Mouse (Mus musculus) CH12.LX (cell line): ENCODE measurements around the gene Paqr5. TPM values are rescaled to one million over a fixed set of nuclear protein-coding genes. Genes with fewer than 3 reads are reported as not detected.

ENCODE experiments used
- DNase-seq: peaks from one replicate; pipeline ENCODE4 v3.0.0-alpha.2; 2013; ENCODE audit errors: extremely low read depth
- H3K27ac ChIP-seq: 2 replicates; pipeline ENCODE4 v1.5.1; 2012; ENCODE audit warnings: low read depth, mild to moderate bottlenecking, control low read depth, moderate library complexity; ENCODE audit not compliant: insufficient read depth
- H3K27me3 ChIP-seq: replicated peaks from 2 replicates; pipeline ENCODE3; 2012; ENCODE audit warnings: inconsistent platforms
- H3K36me3 ChIP-seq, 2 experiments: replicated peaks in 1 of 2; 2 replicates each; pipeline versions ENCODE3 to v1.6.1; 2012; ENCODE audit warnings: inconsistent platforms in 1 of 2, low read length in 1 of 2, mild to moderate bottlenecking in 1 of 2, mixed read lengths in 1 of 2, moderate library complexity in 1 of 2; ENCODE audit not compliant: control insufficient read depth in 1 of 2, insufficient read depth in 1 of 2
- H3K4me1 ChIP-seq, 2 experiments: 2 replicates each; pipeline ENCODE4 v1.6.1; 2012; ENCODE audit warnings: inconsistent platforms in 1 of 2, moderate library complexity in 1 of 2; ENCODE audit not compliant: insufficient read depth in 2 of 2, control insufficient read depth in 1 of 2
- H3K4me2 ChIP-seq: 2 replicates; pipeline ENCODE4 v1.6.1; 2012; ENCODE audit warnings: low read depth, mild to moderate bottlenecking, control low read depth; ENCODE audit not compliant: poor library complexity, insufficient read depth, severe bottlenecking
- H3K4me3 ChIP-seq, 3 experiments: fragments of 150-350 bp in 1 of 3; sonication (generic) in 1 of 3; replicated peaks in 1 of 3; 2 replicates each; pipeline versions ENCODE3 to v1.5.1; 2011 to 2012; ENCODE audit warnings: low read depth in 2 of 3, low read length in 2 of 3, mild to moderate bottlenecking in 2 of 3, moderate library complexity in 2 of 3, control low read depth in 1 of 3, improper control_type of control experiment in 1 of 3, inconsistent platforms in 1 of 3, mixed read lengths in 1 of 3; ENCODE audit not compliant: poor library complexity in 1 of 3
- H3K79me2 ChIP-seq: replicated peaks from 2 replicates; pipeline ENCODE4 v1.6.1; 2012; ENCODE audit warnings: mild to moderate bottlenecking, moderate library complexity; ENCODE audit not compliant: control insufficient read depth, poor library complexity, insufficient read depth, severe bottlenecking; ENCODE audit errors: extremely low read depth
- H3K9ac ChIP-seq: 2 replicates; pipeline ENCODE4 v1.6.1; 2012; ENCODE audit warnings: low read depth, mild to moderate bottlenecking, control low read depth, moderate library complexity; ENCODE audit not compliant: insufficient read depth
- H3K9me3 ChIP-seq: replicated peaks from 2 replicates; pipeline ENCODE3; 2012; ENCODE audit warnings: low read length, inconsistent platforms, mixed read lengths
- BHLHE40 ChIP-seq: IDR thresholded peaks from 2 replicates; pipeline ENCODE4 v1.6.1; 2011; ENCODE audit warnings: mild to moderate bottlenecking, low read depth, low read length, improper control_type of control experiment
- CHD2 ChIP-seq: IDR thresholded peaks from 2 replicates; pipeline ENCODE4 v1.6.1; 2011; ENCODE audit warnings: low read length, improper control_type of control experiment
- ELF1 ChIP-seq: IDR thresholded peaks from 2 replicates; pipeline ENCODE4 v1.6.1; 2014; ENCODE audit warnings: low read depth, mild to moderate bottlenecking, inconsistent platforms, low read length, improper control_type of control experiment
- EP300 ChIP-seq: IDR thresholded peaks from 2 replicates; pipeline ENCODE4 v1.6.1; 2011; ENCODE audit warnings: low read length, improper control_type of control experiment
- IRF4 ChIP-seq: IDR thresholded peaks from 2 replicates; pipeline ENCODE4 v1.6.1; 2014; ENCODE audit warnings: low read depth, mild to moderate bottlenecking, inconsistent platforms, low read length, improper control_type of control experiment
- JUN ChIP-seq: IDR thresholded peaks from 2 replicates; pipeline ENCODE4 v1.6.1; 2011; ENCODE audit warnings: low read depth, mild to moderate bottlenecking, low read length, improper control_type of control experiment, moderate library complexity; ENCODE audit not compliant: insufficient read depth
- KAT2A ChIP-seq: IDR thresholded peaks from 2 replicates; pipeline ENCODE4 v1.6.1; 2012; ENCODE audit warnings: low read length, improper control_type of control experiment, inconsistent platforms; ENCODE audit not compliant: insufficient replicate concordance
- MAX ChIP-seq: IDR thresholded peaks from 2 replicates; pipeline ENCODE4 v1.6.1; 2011; ENCODE audit warnings: low read length, improper control_type of control experiment
- MXI1 ChIP-seq: IDR thresholded peaks from 2 replicates; pipeline ENCODE4 v1.6.1; 2011; ENCODE audit warnings: mild to moderate bottlenecking, low read depth, low read length, improper control_type of control experiment
- MYC ChIP-seq: IDR thresholded peaks from 2 replicates; pipeline ENCODE4 v1.6.1; 2011; ENCODE audit warnings: low read depth, mild to moderate bottlenecking, improper control_type of control experiment, low read length
- NRF1 ChIP-seq: IDR thresholded peaks from 2 replicates; pipeline ENCODE4 v1.6.1; 2014; ENCODE audit warnings: low read depth, mild to moderate bottlenecking, inconsistent platforms, low read length, improper control_type of control experiment, moderate library complexity
- POLR2A ChIP-seq: IDR thresholded peaks from 2 replicates; pipeline ENCODE4 v1.6.1; 2011; ENCODE audit warnings: low read depth, mild to moderate bottlenecking, improper control_type of control experiment, low read length
- RAD21 ChIP-seq: IDR thresholded peaks from 2 replicates; pipeline ENCODE4 v1.6.1; 2011; ENCODE audit warnings: low read depth, mild to moderate bottlenecking, low read length, improper control_type of control experiment, moderate library complexity
- RCOR1 ChIP-seq: conservative IDR thresholded peaks from 2 replicates; pipeline ENCODE4 v1.6.1; 2012; ENCODE audit warnings: low read depth, mild to moderate bottlenecking, inconsistent platforms, low read length, improper control_type of control experiment
- SMC3 ChIP-seq: IDR thresholded peaks from 2 replicates; pipeline ENCODE4 v1.6.1; 2011; ENCODE audit warnings: low read depth, low read length, improper control_type of control experiment
- TCF12 ChIP-seq: IDR thresholded peaks from 2 replicates; pipeline ENCODE4 v1.6.1; 2014; ENCODE audit warnings: low read depth, mild to moderate bottlenecking, inconsistent platforms, low read length, improper control_type of control experiment
- UBTF ChIP-seq: IDR thresholded peaks from 2 replicates; pipeline ENCODE4 v1.6.1; 2012; ENCODE audit warnings: low read depth, mild to moderate bottlenecking, inconsistent platforms, low read length, improper control_type of control experiment, moderate library complexity
- ZC3H11A ChIP-seq: IDR thresholded peaks from 2 replicates; pipeline ENCODE4 v1.6.1; 2012; ENCODE audit warnings: low read depth, mild to moderate bottlenecking, inconsistent platforms, low read length, improper control_type of control experiment
- ZKSCAN1 ChIP-seq: IDR thresholded peaks from 2 replicates; pipeline ENCODE4 v1.6.1; 2012; ENCODE audit warnings: low read depth, inconsistent platforms, low read length, improper control_type of control experiment, borderline replicate concordance
- dilution Hi-C: fragments of 300-500 bp; cut with MboI; formaldehyde crosslinking; loops from 2 replicates; pipeline ENCODE4 v1.14.3; 2020; ENCODE audit warnings: low sequenced_read_pairs; ENCODE audit not compliant: extremely low pct_unique_long_range_greater_than_20kb, extremely low pct_ligation_motif_present
- in situ Hi-C: fragments of 300-500 bp; cut with MboI; formaldehyde crosslinking; loops from 3 replicates; pipeline ENCODE4 v1.14.3; 2019; ENCODE audit warnings: low sequenced_read_pairs, low pct_ligation_motif_present, low pct_unique_long_range_greater_than_20kb, mixed read lengths
- polyA plus RNA-seq: library from polyadenylated mRNA; unstranded; fragments of >175 nt; gene quantifications from 2 replicates; pipeline ENCODE4 v1.2.1, GENCODE M21; 2012; ENCODE audit warnings: low read depth; ENCODE audit not compliant: insufficient read length
- total RNA-seq, 2 experiments: library from RNA; depleted of rRNA; stranded (reverse); fragments of 300-350 nt in 1 of 2; fragments of >200 nt in 1 of 2; gene quantifications; 2 replicates each; pipeline ENCODE4 v1.2.3; 2012 to 2014

Paqr5 gene
- total and polyA plus RNA-seq, 3 experiments = 0.38 to 0.43 (median 0.39) TPM

DNA sequence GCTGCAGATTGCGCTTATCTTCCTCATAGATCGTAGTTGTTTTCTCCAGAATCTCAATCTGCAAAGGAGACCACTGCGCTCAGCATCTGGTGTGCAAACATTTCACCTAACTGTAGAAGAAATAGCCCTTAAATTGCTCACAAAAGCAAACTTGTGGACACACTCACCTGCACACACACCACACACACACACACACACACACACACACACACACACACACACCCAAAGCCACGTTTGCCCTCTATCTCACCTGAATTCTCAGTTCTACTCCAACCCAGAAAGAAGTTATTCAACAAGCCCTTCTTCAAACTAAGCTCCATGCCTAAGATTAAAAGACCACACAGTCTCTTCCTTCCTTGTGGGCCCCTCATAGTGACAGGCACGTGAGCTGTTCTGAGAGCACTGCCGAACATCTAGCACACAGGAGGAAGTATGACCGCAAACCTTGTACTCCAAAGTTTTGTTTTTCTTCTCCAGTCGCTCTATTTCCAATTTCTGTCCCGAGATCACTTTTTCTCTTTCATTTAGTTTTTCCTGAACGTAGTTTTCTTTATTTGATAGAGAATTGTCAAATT is 101.5 kb downstream of the Paqr5 start:
- no peaks in the 10 kb centered on the region for H3K9me3 ChIP-seq
- H3K4me3 ChIP-seq = no peak overlapping the region
- no peak overlapping the region for H3K9ac ChIP-seq
- no peak overlapping the region for H3K27ac ChIP-seq
- DNase-seq = no peak
- TF ChIP-seq SMC3 (no peak), IRF4 (no peak), ZC3H11A (no peak), UBTF (no peak), JUN (no peak), EP300 (no peak), ELF1 (no peak), ZKSCAN1 (no peak), KAT2A (no peak)
- no peaks in the 10 kb centered on the region; the same call in none of the 2 replicates for H3K79me2 ChIP-seq
- H3K36me3 ChIP-seq = peaks cover 68 to 95% of the 10 kb centered on the region in 2 experiments
- in situ Hi-C loops = no loop called here
- dilution Hi-C loops = no loop called here
- peaks cover 0 to 3% of the 10 kb centered on the region in 2 experiments; a peak in 2 of 4 replicates for H3K4me1 ChIP-seq
- H3K27me3 ChIP-seq = no peaks in the 10 kb centered on the region
- H3K4me2 ChIP-seq = no peak overlapping the region

DNA sequence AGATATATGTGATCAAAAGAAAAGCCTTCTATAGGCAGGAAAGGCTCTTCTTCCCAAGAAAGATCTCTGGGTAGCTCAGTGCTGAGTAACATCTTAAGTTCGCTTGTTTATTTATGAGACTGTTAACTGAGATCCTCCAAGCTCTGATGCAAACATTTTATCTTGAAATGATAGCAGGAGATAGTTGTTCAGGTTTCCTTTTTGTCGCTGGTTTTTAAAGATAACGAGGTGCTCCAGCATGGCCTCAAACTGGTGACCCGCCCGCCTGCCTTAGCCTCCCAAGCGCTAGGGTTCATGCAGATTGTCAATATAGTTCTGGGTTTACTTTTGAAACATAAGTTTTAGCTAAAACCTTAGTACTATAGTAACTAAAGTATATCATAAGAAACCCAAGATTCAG is 106.3 kb downstream of the Paqr5 start:
- no peak for DNase-seq
- Histone ChIP-seq H3K4me1 (peaks cover 0 to 20% of the 10 kb centered on the region in 2 experiments; a peak in 2 of 4 replicates), H3K79me2 (no peaks in the 10 kb centered on the region; the same call in 1 of the 2 replicates), H3K4me3 (no peak overlapping the region), H3K36me3 (peaks cover 63 to 90% of the 10 kb centered on the region in 2 experiments), H3K9ac (no peak overlapping the region), H3K27ac (no peak overlapping the region), H3K4me2 (no peak overlapping the region), H3K9me3 (no peaks in the 10 kb centered on the region), H3K27me3 (no peaks in the 10 kb centered on the region)
- dilution Hi-C loops (no loop called here), in situ Hi-C loops (no loop called here)
- TF ChIP-seq MYC = no peak
- no peak for TF ChIP-seq NRF1
- no peak for TF ChIP-seq BHLHE40
- no peak for TF ChIP-seq TCF12
- no peak for TF ChIP-seq EP300
- TF ChIP-seq KAT2A = no peak
- TF ChIP-seq RCOR1 = no peak
- no peak for TF ChIP-seq POLR2A
- TF ChIP-seq MXI1 = no peak
- TF ChIP-seq CHD2 = no peak
- no peak for TF ChIP-seq MAX
- TF ChIP-seq ZKSCAN1 = no peak
- no peak for TF ChIP-seq ZC3H11A
- no peak for TF ChIP-seq RAD21
